Mouse (Mus musculus) heart, embryonic 14.5 days (tissue): ENCODE measurements around the gene Apba2. TPM values are rescaled to one million over a fixed set of nuclear protein-coding genes. Genes with fewer than 3 reads are reported as not detected.

ENCODE experiments used
- ATAC-seq: fragments of 200-750 bp; cut with Nextera tagmentation; 2 replicates; pipeline ENCODE4 v1.8.0; 2017; ENCODE audit warnings: low read depth, moderate TSS enrichment; ENCODE audit not compliant: insufficient number of reproducible peaks, insufficient read depth, low FRiP score
- H3K27ac ChIP-seq, 2 experiments: fragments of 200-500 bp in 1 of 2; fragments of 300-500 bp in 1 of 2; sonication (generic) in 1 of 2; replicated peaks in 1 of 2; 2 replicates each; pipeline ENCODE4 v1.5.1; 2012 to 2014; ENCODE audit warnings: low read depth in 2 of 2, low read length in 2 of 2, control low read depth in 1 of 2, mild to moderate bottlenecking in 1 of 2, mixed read lengths in 1 of 2; ENCODE audit not compliant: control insufficient read depth in 1 of 2, insufficient read depth in 1 of 2
- H3K27me3 ChIP-seq: fragments of 300-500 bp; sonication (generic); 2 replicates; pipeline ENCODE4 v1.6.1; 2014; ENCODE audit warnings: mild to moderate bottlenecking, low read length, control low read depth; ENCODE audit not compliant: control insufficient read depth, insufficient read depth
- H3K36me3 ChIP-seq: fragments of 300-500 bp; sonication (generic); 2 replicates; pipeline ENCODE4 v1.6.1; 2014; ENCODE audit warnings: mild to moderate bottlenecking, control low read depth, low read length, mixed read lengths; ENCODE audit not compliant: control insufficient read depth, insufficient read depth
- H3K4me1 ChIP-seq, 2 experiments: fragments of 200-500 bp in 1 of 2; fragments of 300-500 bp in 1 of 2; sonication (generic) in 1 of 2; 2 replicates each; pipeline ENCODE4 v1.6.1; 2012 to 2014; ENCODE audit warnings: low read length in 2 of 2, control low read depth in 1 of 2, mixed read lengths in 1 of 2; ENCODE audit not compliant: control insufficient read depth in 2 of 2, insufficient read depth in 2 of 2
- H3K4me2 ChIP-seq: fragments of 300-500 bp; sonication (generic); 2 replicates; pipeline ENCODE4 v1.6.1; 2014; ENCODE audit warnings: mild to moderate bottlenecking, low read length
- H3K4me3 ChIP-seq, 2 experiments: fragments of 200-500 bp in 1 of 2; fragments of 300-500 bp in 1 of 2; sonication (generic) in 1 of 2; 2 replicates each; pipeline ENCODE4 v1.5.1; 2012 to 2014; ENCODE audit warnings: low read length in 2 of 2, mild to moderate bottlenecking in 2 of 2, control low read depth in 1 of 2, low read depth in 1 of 2, moderate library complexity in 1 of 2; ENCODE audit not compliant: control insufficient read depth in 1 of 2, insufficient read depth in 1 of 2
- H3K9ac ChIP-seq: fragments of 300-500 bp; sonication (generic); 2 replicates; pipeline ENCODE4 v1.6.1; 2014; ENCODE audit warnings: mild to moderate bottlenecking, low read length
- H3K9me3 ChIP-seq: fragments of 300-500 bp; sonication (generic); 2 replicates; pipeline ENCODE4 v1.6.1; 2016; ENCODE audit warnings: low read length, control low read depth; ENCODE audit not compliant: control insufficient read depth
- WGBS: fragments of 180-500 bp; shearing (Covaris S2); extraction: QIAGEN DNeasy Blood & Tissue Kit; methylation state at CpG from one replicate; pipeline ENCODE4 v1.1.7; 2014; 5-methylcytosine and 5-hydroxymethylcytosine counted together
- polyA plus RNA-seq: library from polyadenylated mRNA; unstranded; fragments of >200 nt; fragmentation: Nextera tagmentation; extraction: Ambion mirVana; gene quantifications from 2 replicates; pipeline ENCODE4 v1.2.1, GENCODE M21; 2014

Gene Apba2
- polyA plus RNA-seq, 1 experiment from 2014 or later = 0.85 TPM

DNA sequence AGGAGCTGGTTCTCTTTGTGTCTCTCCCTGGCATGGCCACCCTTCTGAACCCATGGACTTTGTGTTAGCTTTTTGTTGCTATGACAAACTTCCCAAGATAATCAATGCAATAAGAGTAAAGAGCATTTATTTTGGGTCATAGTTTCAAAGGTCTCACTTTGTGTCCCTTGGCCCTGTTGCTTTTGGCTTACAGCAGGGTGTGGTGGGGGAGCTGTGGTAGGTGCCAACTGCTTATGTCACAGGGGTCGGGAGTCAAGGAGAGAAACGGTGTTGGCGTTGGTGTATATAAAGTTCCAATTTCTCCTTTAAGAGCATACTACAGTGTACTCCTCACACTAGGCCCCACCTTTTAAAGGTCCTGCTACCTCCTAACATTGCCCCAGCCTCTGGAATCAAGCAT lies 12.1 kb downstream of the Apba2 start:
- H3K4me1 ChIP-seq = no peaks in the 10 kb centered on the region
- no peak overlapping the region for H3K4me3 ChIP-seq
- no peaks in the 10 kb centered on the region for H3K27me3 ChIP-seq
- no peak overlapping the region for H3K27ac ChIP-seq
- no peak for ATAC-seq
- H3K9ac ChIP-seq = no peak overlapping the region
- 89% methylated on average over 3 of the region's 3 CpGs for WGBS
- H3K4me2 ChIP-seq = no peak overlapping the region
- H3K9me3 ChIP-seq = no peaks in the 10 kb centered on the region
- no peaks in the 10 kb centered on the region for H3K36me3 ChIP-seq

DNA sequence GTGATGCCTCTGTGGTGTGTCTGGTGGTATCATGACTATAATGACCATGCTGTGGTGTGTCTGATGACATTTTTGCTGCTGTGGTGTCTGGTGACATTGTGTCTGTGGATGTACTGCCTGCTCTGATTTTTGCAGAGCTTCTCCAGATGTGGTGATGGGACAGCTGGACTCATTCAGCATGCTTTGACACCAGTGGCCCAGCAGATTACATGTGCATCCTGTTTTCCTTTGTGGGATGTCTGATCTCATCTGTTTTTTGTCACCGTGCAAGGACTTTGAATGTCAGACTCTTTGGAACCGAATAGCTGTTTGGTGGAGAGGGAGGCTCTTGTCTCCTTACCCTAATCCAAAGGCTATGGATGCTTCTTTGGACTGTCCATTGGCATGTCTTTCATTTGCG lies 13.8 kb downstream of the Apba2 start:
- no peak overlapping the region for H3K9ac ChIP-seq
- no peak overlapping the region for H3K4me2 ChIP-seq
- no peaks in the 10 kb centered on the region for H3K27me3 ChIP-seq
- 66% methylated on average over 3 of the region's 3 CpGs for WGBS
- H3K4me1 ChIP-seq = no peaks in the 10 kb centered on the region
- H3K9me3 ChIP-seq = no peaks in the 10 kb centered on the region
- H3K27ac ChIP-seq = no peak overlapping the region
- ATAC-seq = no peak
- no peaks in the 10 kb centered on the region for H3K36me3 ChIP-seq
- H3K4me3 ChIP-seq = no peak overlapping the region

DNA sequence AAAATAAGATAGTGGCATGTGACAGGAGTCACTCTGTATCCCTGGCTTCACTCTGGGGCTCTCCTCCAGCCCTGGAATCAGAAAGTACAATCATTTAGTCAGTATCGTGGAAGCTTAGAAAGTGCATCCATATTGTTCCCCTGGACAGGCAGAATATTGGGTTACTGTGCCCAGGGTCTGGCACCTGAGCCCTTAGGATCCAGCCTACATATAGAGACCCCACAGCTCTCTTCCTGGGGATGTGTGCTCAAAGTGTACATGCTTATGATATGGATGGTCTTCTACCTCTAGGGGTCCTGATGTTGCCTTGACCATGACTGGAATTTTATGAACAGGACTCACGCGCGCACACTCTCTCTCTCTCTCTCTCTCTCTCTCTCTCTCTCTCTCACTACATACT lies 14.4 kb downstream of the Apba2 start:
- H3K4me3 ChIP-seq = no peak overlapping the region
- H3K4me1 ChIP-seq = no peaks in the 10 kb centered on the region
- no peaks in the 10 kb centered on the region for H3K27me3 ChIP-seq
- H3K4me2 ChIP-seq = no peak overlapping the region
- 91% methylated on average over 4 of the region's 4 CpGs for WGBS
- no peaks in the 10 kb centered on the region for H3K36me3 ChIP-seq
- ATAC-seq = no peak
- no peak overlapping the region for H3K27ac ChIP-seq
- H3K9ac ChIP-seq = no peak overlapping the region
- H3K9me3 ChIP-seq = no peaks in the 10 kb centered on the region

DNA sequence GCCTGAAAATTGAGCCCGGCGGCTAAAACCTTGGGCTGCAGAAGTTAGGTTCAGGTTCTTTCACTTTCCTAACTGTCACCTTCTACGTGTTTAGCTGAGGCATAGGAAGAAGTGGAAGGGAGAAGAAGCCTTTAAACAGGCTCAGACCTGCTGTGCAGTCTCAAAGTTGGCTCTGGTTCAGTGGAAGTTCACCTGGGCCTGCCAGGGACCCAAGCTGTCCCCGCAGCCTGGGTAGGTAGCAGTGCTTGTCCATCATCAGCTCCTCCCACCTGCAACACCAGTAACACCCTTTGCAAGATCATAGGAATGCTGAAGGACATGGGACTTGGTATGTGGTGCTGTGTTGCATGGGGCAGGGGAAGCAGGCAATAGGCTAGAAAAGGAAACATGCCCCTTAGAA lies 17.6 kb downstream of the Apba2 start:
- H3K36me3 ChIP-seq = no peaks in the 10 kb centered on the region
- WGBS = 84% methylated on average over 4 of the region's 4 CpGs
- H3K27me3 ChIP-seq = no peaks in the 10 kb centered on the region
- H3K4me3 ChIP-seq = no peak overlapping the region
- ATAC-seq = no peak
- H3K9me3 ChIP-seq = no peaks in the 10 kb centered on the region; the same call in 1 of the 2 replicates
- H3K27ac ChIP-seq = no peak overlapping the region
- H3K4me2 ChIP-seq = no peak overlapping the region
- H3K4me1 ChIP-seq = no peaks in the 10 kb centered on the region
- no peak overlapping the region for H3K9ac ChIP-seq

DNA sequence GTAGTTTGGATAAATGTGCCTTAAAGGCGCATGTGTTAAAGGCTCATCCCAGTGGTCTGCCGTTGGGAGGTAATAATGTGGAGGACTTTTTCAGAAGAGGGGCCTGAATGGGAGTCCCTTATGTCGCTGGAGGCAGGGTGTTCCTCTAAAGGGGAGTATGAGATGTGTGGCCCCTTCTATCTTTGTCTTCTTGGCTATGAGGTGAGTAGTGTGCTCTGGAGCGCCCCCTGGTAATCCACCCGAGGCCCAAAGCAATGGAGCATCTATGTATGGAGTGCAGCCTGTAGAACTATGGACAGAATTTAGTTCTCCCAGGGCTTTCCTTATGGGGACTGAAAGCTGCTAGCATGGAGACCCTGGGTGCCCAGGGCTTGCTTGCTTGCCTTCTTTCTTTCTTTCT lies 18.0 kb downstream of the Apba2 start:
- no peaks in the 10 kb centered on the region for H3K4me1 ChIP-seq
- H3K4me3 ChIP-seq = no peak overlapping the region
- H3K9me3 ChIP-seq = no peaks in the 10 kb centered on the region; the same call in 1 of the 2 replicates
- no peak overlapping the region for H3K27ac ChIP-seq
- H3K27me3 ChIP-seq = no peaks in the 10 kb centered on the region
- no peak overlapping the region for H3K4me2 ChIP-seq
- no peak overlapping the region for H3K9ac ChIP-seq
- no peaks in the 10 kb centered on the region for H3K36me3 ChIP-seq
- 58% methylated on average over 5 of the region's 5 CpGs for WGBS
- no peak for ATAC-seq

DNA sequence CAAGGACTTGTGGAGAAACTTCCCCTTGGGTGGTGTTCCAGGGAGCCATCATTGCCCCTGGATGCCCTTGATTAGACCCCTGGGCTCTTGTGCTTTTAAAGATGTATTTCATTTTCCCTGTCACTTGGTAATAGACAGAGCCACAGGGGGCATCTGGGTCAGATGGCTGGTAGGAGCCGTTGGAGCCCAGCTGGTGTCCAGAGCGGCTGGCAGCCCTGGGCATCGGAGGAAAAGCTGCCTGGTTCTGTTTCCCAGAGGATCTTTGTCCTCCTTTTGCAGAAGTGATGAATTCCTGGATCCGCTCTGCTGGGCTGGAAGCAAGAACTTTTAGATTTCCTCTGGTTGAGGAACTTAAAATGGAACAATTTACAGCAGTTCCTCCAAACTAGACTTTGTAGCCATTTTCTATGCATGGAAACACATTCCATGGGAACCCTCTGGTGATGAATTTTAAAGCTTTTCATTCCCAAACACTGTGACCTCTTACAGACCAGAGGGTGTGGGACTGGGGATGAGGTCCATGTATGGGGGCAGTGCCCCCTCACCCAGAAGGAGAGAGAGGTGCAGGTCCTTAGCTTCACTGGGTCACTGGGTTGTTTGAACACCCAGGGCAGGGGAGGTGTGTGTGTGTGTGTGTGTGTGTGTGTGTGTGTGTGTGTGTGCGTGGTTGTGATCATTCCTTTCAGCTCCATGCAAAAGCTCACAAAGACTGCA lies 20.3 kb downstream of the Apba2 start:
- WGBS = 89% methylated on average over 5 of the region's 5 CpGs

DNA sequence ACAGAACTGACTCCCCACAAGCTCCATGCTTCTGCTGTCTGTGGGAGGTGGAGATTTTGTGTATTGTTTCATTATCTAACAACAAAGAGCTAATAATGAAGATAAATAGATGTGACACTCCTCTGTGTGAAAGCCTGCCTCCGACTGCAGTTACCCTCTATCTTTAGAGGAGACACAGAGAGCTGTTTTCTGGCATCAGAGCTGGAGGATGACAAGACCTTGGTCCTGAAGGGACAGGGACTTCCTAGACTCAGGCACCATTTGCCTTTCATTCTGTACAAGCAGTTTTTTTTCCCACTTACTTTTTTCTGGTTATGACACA lies 20.9 kb downstream of the Apba2 start:
- no peak overlapping the region for H3K9ac ChIP-seq

More for the DNA sequence above, 20.3 kb downstream of the Apba2 start:
- Histone ChIP-seq H3K4me1 (no peaks in the 10 kb centered on the region), H3K4me3 (no peak overlapping the region), H3K9ac (no peak overlapping the region), H3K27ac (no peak overlapping the region), H3K27me3 (no peaks in the 10 kb centered on the region), H3K9me3 (no peaks in the 10 kb centered on the region; the same call in 1 of the 2 replicates), H3K36me3 (no peaks in the 10 kb centered on the region), H3K4me2 (no peak overlapping the region)
- ATAC-seq = no peak

DNA sequence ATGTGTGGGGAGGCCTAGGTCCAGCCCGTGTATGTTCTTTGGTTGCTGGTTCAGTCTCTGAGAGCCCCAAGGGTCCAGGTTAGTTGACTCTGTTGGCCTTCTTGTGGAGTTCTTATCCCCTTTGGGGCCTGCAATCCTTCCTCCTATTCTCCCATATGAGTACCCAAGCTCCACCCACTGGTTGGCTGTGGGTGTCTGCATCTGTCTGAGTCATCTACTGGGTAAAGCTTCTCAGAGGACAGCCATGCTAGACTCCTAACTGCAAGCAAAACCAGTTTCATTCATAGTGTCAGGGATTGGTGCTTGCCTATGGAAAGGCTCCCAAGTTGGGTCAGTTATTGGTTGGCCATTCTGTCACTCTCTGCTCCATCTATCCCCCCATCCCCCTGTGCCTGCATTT lies 29.8 kb downstream of the Apba2 start:
- Histone ChIP-seq H3K4me3 (no peak overlapping the region), H3K9me3 (0 out of 2 replicates have a peak, but pooled peaks cover 7% of the 10 kb centered on the region), H3K36me3 (no peaks in the 10 kb centered on the region), H3K4me2 (no peak overlapping the region), H3K9ac (no peak overlapping the region), H3K4me1 (no peaks in the 10 kb centered on the region), H3K27ac (no peak overlapping the region), H3K27me3 (no peaks in the 10 kb centered on the region)
- 75% methylated on average over 1 of the region's 1 CpGs for WGBS
- ATAC-seq = no peak

More for the DNA sequence above, 20.9 kb downstream of the Apba2 start:
- no peaks in the 10 kb centered on the region for H3K36me3 ChIP-seq
- H3K27me3 ChIP-seq = no peaks in the 10 kb centered on the region
- no peak overlapping the region for H3K4me3 ChIP-seq
- no peak overlapping the region for H3K27ac ChIP-seq
- no peak overlapping the region for H3K4me2 ChIP-seq
- H3K9me3 ChIP-seq = no peaks in the 10 kb centered on the region; the same call in 1 of the 2 replicates
- H3K4me1 ChIP-seq = no peaks in the 10 kb centered on the region
- no peak for ATAC-seq
- 24% methylated on average over 1 of the region's 1 CpGs for WGBS
